Mouse (Mus musculus) embryonic facial prominence, embryonic 12.5 days (tissue): ENCODE measurements at regions not wholly inside any gene's neighbourhood (a gene's known extent, or its start where the extent isn't known, plus 50 kb on each side); places are given as distances from the start of the nearest gene placed in this dataset.

Experiments used
- ATAC-seq: fragments of 200-750 bp; cut with Nextera tagmentation; 2 replicates; pipeline ENCODE4 v1.8.0; 2017; ENCODE audit not compliant: insufficient number of reproducible peaks, insufficient read depth, low FRiP score, low TSS enrichment
- H3K27ac ChIP-seq: fragments of 300-500 bp; sonication (generic); 2 replicates; pipeline ENCODE4 v1.5.1; 2016; ENCODE audit warnings: mild to moderate bottlenecking
- H3K27me3 ChIP-seq: fragments of 300-500 bp; sonication (generic); 2 replicates; pipeline ENCODE4 v1.6.1; 2016; ENCODE audit warnings: mild to moderate bottlenecking, moderate library complexity
- H3K36me3 ChIP-seq: fragments of 300-500 bp; sonication (generic); 2 replicates; pipeline ENCODE4 v1.6.1; 2016; ENCODE audit warnings: mild to moderate bottlenecking
- H3K4me1 ChIP-seq: fragments of 300-500 bp; sonication (generic); 2 replicates; pipeline ENCODE4 v1.6.1; 2016
- H3K4me2 ChIP-seq: fragments of 300-500 bp; sonication (generic); replicated peaks from 2 replicates; pipeline ENCODE4 v1.6.1; 2016; ENCODE audit warnings: mild to moderate bottlenecking, moderate library complexity
- H3K4me3 ChIP-seq: fragments of 300-500 bp; sonication (generic); 2 replicates; pipeline ENCODE4 v1.5.1; 2016; ENCODE audit warnings: mild to moderate bottlenecking
- H3K9ac ChIP-seq: fragments of 300-500 bp; sonication (generic); 2 replicates; pipeline ENCODE4 v1.6.1; 2016; ENCODE audit warnings: mild to moderate bottlenecking, moderate library complexity
- H3K9me3 ChIP-seq: fragments of 300-500 bp; sonication (generic); 2 replicates; pipeline ENCODE4 v1.6.1; 2016; ENCODE audit warnings: mild to moderate bottlenecking, moderate library complexity
- WGBS: fragments of 180-500 bp; shearing (Covaris S2); methylation state at CpG from one replicate; pipeline ENCODE4 v1.1.7; 2016; 5-methylcytosine and 5-hydroxymethylcytosine counted together

- Histone ChIP-seq H3K4me2 (no peak overlapping the region), H3K27ac (no peak overlapping the region), H3K27me3 (no peaks in the 10 kb centered on the region), H3K4me1 (no peaks in the 10 kb centered on the region), H3K9me3 (no peaks in the 10 kb centered on the region), H3K36me3 (no peaks in the 10 kb centered on the region), H3K9ac (no peak overlapping the region), H3K4me3 (no peak overlapping the region)
- WGBS = 83% methylated on average over 16 of the region's 16 CpGs
- ATAC-seq = no peak
Measured at GRCm38 (mm10) chr17:84893273-84894033, 63.1 kb upstream of the Ppm1b start.

- 73% methylated on average over 3 of the region's 3 CpGs for WGBS
- H3K9ac ChIP-seq = no peak overlapping the region
- H3K27ac ChIP-seq = no peak overlapping the region
- H3K9me3 ChIP-seq = no peaks in the 10 kb centered on the region
- H3K4me3 ChIP-seq = no peak overlapping the region
- no peaks in the 10 kb centered on the region for H3K4me1 ChIP-seq
- H3K36me3 ChIP-seq = no peaks in the 10 kb centered on the region
- no peaks in the 10 kb centered on the region for H3K27me3 ChIP-seq
- no peak for ATAC-seq
- H3K4me2 ChIP-seq = no peak overlapping the region
Measured at GRCm38 (mm10) chr17:84895526-84895925, 61.0 kb upstream of the Ppm1b start.

- H3K9ac ChIP-seq = no peak overlapping the region
- H3K4me2 ChIP-seq = no peak overlapping the region
- H3K27ac ChIP-seq = no peak overlapping the region
- no peak overlapping the region for H3K4me3 ChIP-seq
- H3K36me3 ChIP-seq = no peaks in the 10 kb centered on the region
- 84% methylated on average over 5 of the region's 5 CpGs for WGBS
- H3K9me3 ChIP-seq = no peaks in the 10 kb centered on the region
- no peaks in the 10 kb centered on the region for H3K4me1 ChIP-seq
- H3K27me3 ChIP-seq = no peaks in the 10 kb centered on the region
- no peak for ATAC-seq
Measured at GRCm38 (mm10) chr17:84896572-84896971, 60.0 kb upstream of the Ppm1b start.

GRCm38 (mm10) chr17:84898407-84898806, 58.1 kb upstream of the Ppm1b start:
- WGBS = 92% methylated on average over 4 of the region's 4 CpGs
- H3K4me2 ChIP-seq = no peak overlapping the region
- H3K27ac ChIP-seq = no peak overlapping the region
- no peaks in the 10 kb centered on the region for H3K4me1 ChIP-seq
- H3K36me3 ChIP-seq = no peaks in the 10 kb centered on the region
- no peaks in the 10 kb centered on the region for H3K9me3 ChIP-seq
- no peak overlapping the region for H3K9ac ChIP-seq
- H3K4me3 ChIP-seq = no peak overlapping the region
- no peak for ATAC-seq
- H3K27me3 ChIP-seq = no peaks in the 10 kb centered on the region

- Histone ChIP-seq H3K4me3 (no peak overlapping the region), H3K27ac (no peak overlapping the region), H3K36me3 (no peaks in the 10 kb centered on the region), H3K4me2 (no peak overlapping the region), H3K27me3 (no peaks in the 10 kb centered on the region), H3K4me1 (no peaks in the 10 kb centered on the region), H3K9me3 (no peaks in the 10 kb centered on the region), H3K9ac (no peak overlapping the region)
- no peak for ATAC-seq
- WGBS = 72% methylated on average over 9 of the region's 9 CpGs
Measured at GRCm38 (mm10) chr17:84903625-84904337, 52.8 kb upstream of the Ppm1b start.
